Mouse (Mus musculus) liver, postnatal 0 days (tissue): ENCODE data around the gene Ntm.

Experiments
- CTCF ChIP-seq: sonication (generic); IDR thresholded peaks from 2 replicates; pipeline ENCODE4 v1.5.1; 2016; ENCODE audit warnings: antibody characterized with exemption, low read depth
- EP300 ChIP-seq: IDR thresholded peaks from 2 replicates; pipeline ENCODE4 v1.6.1; 2016; ENCODE audit warnings: antibody characterized with exemption, low read depth, mild to moderate bottlenecking

- TF ChIP-seq CTCF: no peak
- no peak for TF ChIP-seq EP300
Observed at GRCm38 (mm10) chr9:29787408-29787807, 175.5 kb downstream of the Ntm start.
